Mouse (Mus musculus): ENCODE data around the gene Parp11. TPM values are rescaled to one million over a fixed set of nuclear protein-coding genes. Genes with fewer than 3 reads are reported as not detected.
"Not testable (repeated sequence)": the region's sequence is repeated elsewhere in the genome, so short reads cannot be mapped to it uniquely, and the experiment has no call there.

Gene Parp11
- polyA plus RNA-seq, 1 experiment from 2014 or later, result 85.8 TPM

- no peak for DNase-seq (ENCODE audit: low spot score)
- H3K27ac ChIP-seq, result no peak overlapping the region
- no peak for ATAC-seq (ENCODE audit: low FRiP score)
- H3K9me3 ChIP-seq (ENCODE audit: control insufficient read depth, low read length), result no peaks in the 10 kb centered on the region
- H3K4me2 ChIP-seq (replicated peaks), result no peak overlapping the region
- no peak overlapping the region for H3K9ac ChIP-seq
- H3K4me3 ChIP-seq (replicated peaks; ENCODE audit: low read length), result no peak overlapping the region
- 68% methylated on average over 9 of the region's 9 CpGs for WGBS
- 0 out of 2 replicates have a peak, but pooled peaks cover 4% of the 10 kb centered on the region for H3K36me3 ChIP-seq (replicated peaks; ENCODE audit: control insufficient read depth, insufficient read depth)
- no peaks in the 10 kb centered on the region for H3K27me3 ChIP-seq (ENCODE audit: control insufficient read depth, insufficient read depth, low read length)
- H3K4me1 ChIP-seq (replicated peaks; ENCODE audit: control insufficient read depth, insufficient read depth, low read length), result 0 out of 2 replicates have a peak, but pooled peaks cover 10% of the 10 kb centered on the region
Measured at GRCm38 (mm10) chr6:127500119-127500518, 53.5 kb downstream of the Parp11 start.

- no peaks in the 10 kb centered on the region for H3K27me3 ChIP-seq (ENCODE audit: control insufficient read depth, insufficient read depth, low read length)
- H3K4me2 ChIP-seq (replicated peaks), result no peak overlapping the region
- H3K36me3 ChIP-seq (replicated peaks; ENCODE audit: control insufficient read depth, insufficient read depth), result 0 out of 2 replicates have a peak, but pooled peaks cover 4% of the 10 kb centered on the region
- H3K4me1 ChIP-seq (replicated peaks; ENCODE audit: control insufficient read depth, insufficient read depth, low read length), result 0 out of 2 replicates have a peak, but pooled peaks cover 9% of the 10 kb centered on the region
- no peak overlapping the region for H3K4me3 ChIP-seq (replicated peaks; ENCODE audit: low read length)
- H3K9ac ChIP-seq, result no peak overlapping the region
- no peaks in the 10 kb centered on the region for H3K9me3 ChIP-seq (ENCODE audit: control insufficient read depth, low read length)
- ATAC-seq (ENCODE audit: low FRiP score), result no peak
- no peak overlapping the region for H3K27ac ChIP-seq
- WGBS, result 93% methylated on average over 3 of the region's 3 CpGs
- DNase-seq (ENCODE audit: low spot score), result no peak
Measured at GRCm38 (mm10) chr6:127500806-127501205, 54.2 kb downstream of the Parp11 start.

GRCm38 (mm10) chr6:127502530-127502929, 55.9 kb downstream of the Parp11 start:
- Histone ChIP-seq H3K27ac (no peak overlapping the region), H3K4me2 (replicated peaks) (no peak overlapping the region), H3K36me3 (replicated peaks; ENCODE audit: control insufficient read depth, insufficient read depth) (0 out of 2 replicates have a peak, but pooled peaks cover 4% of the 10 kb centered on the region), H3K9me3 (ENCODE audit: control insufficient read depth, low read length) (no peaks in the 10 kb centered on the region), H3K4me3 (replicated peaks; ENCODE audit: low read length) (no peak overlapping the region), H3K27me3 (ENCODE audit: control insufficient read depth, insufficient read depth, low read length) (no peaks in the 10 kb centered on the region), H3K4me1 (replicated peaks; ENCODE audit: control insufficient read depth, insufficient read depth, low read length) (no peaks in the 10 kb centered on the region), H3K9ac (no peak overlapping the region)
- 64% methylated on average over 3 of the region's 3 CpGs for WGBS
- ATAC-seq (ENCODE audit: low FRiP score) (0 out of 2 replicates have a peak, but pooled peaks have one; percentile 52), DNase-seq (ENCODE audit: low spot score) (peak; percentile 67)

GRCm38 (mm10) chr6:127513776-127514175, 67.1 kb downstream of the Parp11 start:
- WGBS, result 91% methylated on average over 6 of the region's 12 CpGs

GRCm38 (mm10) chr6:127521176-127521575, 74.5 kb downstream of the Parp11 start:
- Histone ChIP-seq H3K27ac (no peak overlapping the region), H3K4me1 (replicated peaks; ENCODE audit: control insufficient read depth, insufficient read depth, low read length) (no peaks in the 10 kb centered on the region), H3K9me3 (ENCODE audit: control insufficient read depth, low read length) (no peaks in the 10 kb centered on the region), H3K27me3 (ENCODE audit: control insufficient read depth, insufficient read depth, low read length) (no peaks in the 10 kb centered on the region), H3K4me3 (replicated peaks; ENCODE audit: low read length) (no peak overlapping the region), H3K4me2 (replicated peaks) (no peak overlapping the region), H3K9ac (no peak overlapping the region), H3K36me3 (replicated peaks; ENCODE audit: control insufficient read depth, insufficient read depth) (no peaks in the 10 kb centered on the region)
- ATAC-seq (ENCODE audit: low FRiP score) (no peak), DNase-seq (ENCODE audit: low spot score) (no peak)
- WGBS, result 74% methylated on average over 8 of the region's 8 CpGs

More at GRCm38 (mm10) chr6:127513776-127514175, 67.1 kb downstream of the Parp11 start:
- H3K4me3 ChIP-seq (replicated peaks; ENCODE audit: low read length); ATAC-seq (ENCODE audit: low FRiP score); H3K27ac ChIP-seq; H3K27me3 ChIP-seq (ENCODE audit: control insufficient read depth, insufficient read depth, low read length); H3K9ac ChIP-seq; H3K9me3 ChIP-seq (ENCODE audit: control insufficient read depth, low read length); H3K36me3 ChIP-seq (replicated peaks; ENCODE audit: control insufficient read depth, insufficient read depth); DNase-seq (ENCODE audit: low spot score); H3K4me2 ChIP-seq (replicated peaks); H3K4me1 ChIP-seq (replicated peaks; ENCODE audit: control insufficient read depth, insufficient read depth, low read length): not testable (repeated sequence)

- no peaks in the 10 kb centered on the region for H3K27me3 ChIP-seq (ENCODE audit: control insufficient read depth, insufficient read depth, low read length)
- no peak overlapping the region for H3K9ac ChIP-seq
- no peaks in the 10 kb centered on the region for H3K9me3 ChIP-seq (ENCODE audit: control insufficient read depth, low read length)
- H3K4me2 ChIP-seq (replicated peaks), result no peak overlapping the region
- H3K27ac ChIP-seq, result no peak overlapping the region
- ATAC-seq (ENCODE audit: low FRiP score) (no peak), DNase-seq (ENCODE audit: low spot score) (no peak)
- WGBS, result 75% methylated on average over 9 of the region's 9 CpGs
- no peak overlapping the region for H3K4me3 ChIP-seq (replicated peaks; ENCODE audit: low read length)
- H3K4me1 ChIP-seq (replicated peaks; ENCODE audit: control insufficient read depth, insufficient read depth, low read length), result no peaks in the 10 kb centered on the region
- no peaks in the 10 kb centered on the region for H3K36me3 ChIP-seq (replicated peaks; ENCODE audit: control insufficient read depth, insufficient read depth)
Measured at GRCm38 (mm10) chr6:127522326-127522725, 75.7 kb downstream of the Parp11 start.

GRCm38 (mm10) chr6:127524442-127524841, 77.8 kb downstream of the Parp11 start:
- 33% methylated on average over 8 of the region's 8 CpGs for WGBS
- no peak overlapping the region for H3K4me2 ChIP-seq (replicated peaks)
- DNase-seq (ENCODE audit: low spot score) (peak; percentile 71), ATAC-seq (ENCODE audit: low FRiP score) (no peak; the same call in 1 of the 2 replicates)
- H3K4me1 ChIP-seq (replicated peaks; ENCODE audit: control insufficient read depth, insufficient read depth, low read length), result no peaks in the 10 kb centered on the region
- no peak overlapping the region for H3K4me3 ChIP-seq (replicated peaks; ENCODE audit: low read length)
- no peaks in the 10 kb centered on the region for H3K36me3 ChIP-seq (replicated peaks; ENCODE audit: control insufficient read depth, insufficient read depth)
- no peaks in the 10 kb centered on the region for H3K9me3 ChIP-seq (ENCODE audit: control insufficient read depth, low read length)
- H3K27me3 ChIP-seq (ENCODE audit: control insufficient read depth, insufficient read depth, low read length), result no peaks in the 10 kb centered on the region
- no peak overlapping the region for H3K27ac ChIP-seq
- no peak overlapping the region for H3K9ac ChIP-seq

GRCm38 (mm10) chr6:127528625-127529024, 82.0 kb downstream of the Parp11 start:
- Histone ChIP-seq H3K27ac (no peak overlapping the region), H3K9me3 (ENCODE audit: control insufficient read depth, low read length) (no peaks in the 10 kb centered on the region), H3K4me1 (replicated peaks; ENCODE audit: control insufficient read depth, insufficient read depth, low read length) (no peaks in the 10 kb centered on the region), H3K4me3 (replicated peaks; ENCODE audit: low read length) (no peak overlapping the region), H3K36me3 (replicated peaks; ENCODE audit: control insufficient read depth, insufficient read depth) (no peaks in the 10 kb centered on the region), H3K4me2 (replicated peaks) (no peak overlapping the region), H3K9ac (no peak overlapping the region), H3K27me3 (ENCODE audit: control insufficient read depth, insufficient read depth, low read length) (no peaks in the 10 kb centered on the region)
- DNase-seq (ENCODE audit: low spot score) (no peak), ATAC-seq (ENCODE audit: low FRiP score) (no peak)
- WGBS, result 82% methylated on average over 7 of the region's 7 CpGs

- ATAC-seq (ENCODE audit: low FRiP score) (peak; percentile 55; the same call in 1 of the 2 replicates), DNase-seq (ENCODE audit: low spot score) (peak; percentile 65)
Measured at GRCm38 (mm10) chr6:127529451-127529850, 82.8 kb downstream of the Parp11 start.

GRCm38 (mm10) chr6:127530206-127530605, 83.6 kb downstream of the Parp11 start:
- DNase-seq (ENCODE audit: low spot score) (no peak), ATAC-seq (ENCODE audit: low FRiP score) (no peak)
- Histone ChIP-seq H3K9me3 (ENCODE audit: control insufficient read depth, low read length) (no peaks in the 10 kb centered on the region), H3K36me3 (replicated peaks; ENCODE audit: control insufficient read depth, insufficient read depth) (no peaks in the 10 kb centered on the region), H3K4me3 (replicated peaks; ENCODE audit: low read length) (no peak overlapping the region), H3K27ac (no peak overlapping the region), H3K4me2 (replicated peaks) (no peak overlapping the region), H3K27me3 (ENCODE audit: control insufficient read depth, insufficient read depth, low read length) (no peaks in the 10 kb centered on the region), H3K9ac (no peak overlapping the region), H3K4me1 (replicated peaks; ENCODE audit: control insufficient read depth, insufficient read depth, low read length) (no peaks in the 10 kb centered on the region)
- WGBS, result 58% methylated on average over 3 of the region's 3 CpGs

More at GRCm38 (mm10) chr6:127529451-127529850, 82.8 kb downstream of the Parp11 start:
- Histone ChIP-seq H3K27ac (no peak overlapping the region), H3K36me3 (replicated peaks; ENCODE audit: control insufficient read depth, insufficient read depth) (no peaks in the 10 kb centered on the region), H3K4me3 (replicated peaks; ENCODE audit: low read length) (no peak overlapping the region), H3K27me3 (ENCODE audit: control insufficient read depth, insufficient read depth, low read length) (no peaks in the 10 kb centered on the region), H3K4me2 (replicated peaks) (no peak overlapping the region), H3K4me1 (replicated peaks; ENCODE audit: control insufficient read depth, insufficient read depth, low read length) (no peaks in the 10 kb centered on the region), H3K9ac (no peak overlapping the region), H3K9me3 (ENCODE audit: control insufficient read depth, low read length) (no peaks in the 10 kb centered on the region)
- 83% methylated on average over 2 of the region's 2 CpGs for WGBS

Data from hindbrain, embryonic 14.5 days (tissue).